Mouse (Mus musculus) heart, postnatal 25 days (tissue): ENCODE results near the gene Focad. TPM values are rescaled to one million over a fixed set of nuclear protein-coding genes. Genes with fewer than 3 reads are reported as not detected.

ENCODE experiments used
- DNase-seq: peaks from one replicate; pipeline ENCODE4 v3.0.0; 2022; ENCODE audit warnings: low spot score
- intact Hi-C: fragments of 180-260 bp; cut with DNase I; formaldehyde crosslinking; loops from one replicate; pipeline ENCODE4 v1.15.1; 2025
- total RNA-seq, 2 experiments: library from RNA; stranded (reverse); gene quantifications; 2 replicates each; pipeline ENCODE4 v1.2.3; 2021

Gene Focad
- total RNA-seq, 2 experiments from 2014 or later = 15.0 to 17.0 TPM

- intact Hi-C loops = no loop called here
- DNase-seq = no peak
Measured at GRCm38 (mm10) chr4:88276058-88276734, 181.8 kb downstream of the Focad start.

- DNase-seq = no peak
- intact Hi-C loops = no loop called here
Measured at GRCm38 (mm10) chr4:88278524-88278923, 184.1 kb downstream of the Focad start.

- intact Hi-C loops = no loop called here
- DNase-seq = no peak
Measured at GRCm38 (mm10) chr4:88280536-88280935, 186.1 kb downstream of the Focad start.

GRCm38 (mm10) chr4:88295537-88295936 is 201.1 kb downstream of the Focad start:
- intact Hi-C loops = no loop called here
- DNase-seq = no peak

DNA sequence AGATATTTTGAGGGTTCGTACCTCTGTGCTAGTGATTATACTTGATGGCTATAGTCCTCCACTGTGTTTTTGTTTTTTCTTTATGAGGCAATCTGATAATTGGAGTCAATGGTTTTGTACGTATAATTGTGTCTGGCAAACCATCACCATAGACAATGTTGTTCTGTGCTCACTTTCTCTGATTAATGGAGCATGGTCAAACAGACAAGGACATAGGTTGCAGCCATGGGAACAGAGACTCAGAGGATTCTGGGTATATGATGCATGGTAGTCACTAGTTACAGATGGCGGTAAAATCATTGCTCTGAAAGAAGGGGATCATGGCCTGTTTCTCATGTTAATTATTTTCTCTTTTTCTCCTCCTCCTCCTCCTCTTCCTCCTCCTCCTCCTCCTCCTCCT is 205.1 kb downstream of the Focad start:
- DNase-seq = no peak
- intact Hi-C loops = no loop called here

GRCm38 (mm10) chr4:88300832-88301621 is 206.6 kb downstream of the Focad start:
- intact Hi-C loops = loop anchor here (1.0 kb wide), 1 partner anchor 266 kb away; no protein-coding TSS in a partner anchor
- no peak for DNase-seq

DNA sequence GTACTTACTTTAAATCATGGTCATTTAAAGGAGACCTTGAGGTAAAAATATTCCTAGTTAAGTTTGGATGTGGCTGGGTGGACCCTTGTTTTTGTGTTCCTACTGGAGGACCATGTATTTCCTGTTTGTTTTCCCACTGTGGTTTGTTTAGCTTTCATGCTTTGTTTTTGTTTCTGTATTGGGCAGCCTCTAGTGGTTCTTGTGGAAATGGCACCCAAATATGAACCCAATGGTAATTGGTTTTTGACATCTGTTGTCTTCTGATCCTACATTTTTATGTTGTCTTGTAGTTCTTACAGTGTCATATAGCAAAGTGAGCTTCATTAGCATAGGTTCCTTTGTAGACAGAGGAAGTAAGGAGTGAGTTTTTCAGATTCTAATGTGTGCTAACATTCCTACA is 207.9 kb downstream of the Focad start:
- no peak for DNase-seq
- intact Hi-C loops = loop anchor here (1.0 to 2.0 kb wide), 2 partner anchors 517 to 934 kb away; no protein-coding TSS in a partner anchor

DNA sequence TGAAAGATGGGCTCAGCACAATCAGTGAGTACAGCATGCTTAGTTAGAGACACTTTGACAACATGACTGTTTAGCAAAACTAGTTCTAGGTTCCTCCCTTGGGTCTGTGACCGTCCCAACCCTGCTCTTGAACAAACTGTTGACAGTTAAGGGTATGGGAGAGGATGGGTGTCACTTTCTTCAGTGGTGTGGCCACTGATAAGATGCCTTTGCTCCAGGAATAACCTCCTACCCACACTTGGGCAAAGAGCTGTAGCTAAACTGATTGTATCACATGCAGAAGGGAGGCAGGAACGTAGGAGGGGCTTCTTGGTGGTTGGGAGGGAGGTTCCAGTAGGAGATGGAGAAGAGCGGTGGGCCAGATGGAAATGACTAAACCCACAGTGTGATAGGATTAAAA is 213.3 kb downstream of the Focad start:
- no peak for DNase-seq
- intact Hi-C loops = loop anchor here (5.0 kb wide), 1 partner anchor 235 kb away; no protein-coding TSS in a partner anchor

DNA sequence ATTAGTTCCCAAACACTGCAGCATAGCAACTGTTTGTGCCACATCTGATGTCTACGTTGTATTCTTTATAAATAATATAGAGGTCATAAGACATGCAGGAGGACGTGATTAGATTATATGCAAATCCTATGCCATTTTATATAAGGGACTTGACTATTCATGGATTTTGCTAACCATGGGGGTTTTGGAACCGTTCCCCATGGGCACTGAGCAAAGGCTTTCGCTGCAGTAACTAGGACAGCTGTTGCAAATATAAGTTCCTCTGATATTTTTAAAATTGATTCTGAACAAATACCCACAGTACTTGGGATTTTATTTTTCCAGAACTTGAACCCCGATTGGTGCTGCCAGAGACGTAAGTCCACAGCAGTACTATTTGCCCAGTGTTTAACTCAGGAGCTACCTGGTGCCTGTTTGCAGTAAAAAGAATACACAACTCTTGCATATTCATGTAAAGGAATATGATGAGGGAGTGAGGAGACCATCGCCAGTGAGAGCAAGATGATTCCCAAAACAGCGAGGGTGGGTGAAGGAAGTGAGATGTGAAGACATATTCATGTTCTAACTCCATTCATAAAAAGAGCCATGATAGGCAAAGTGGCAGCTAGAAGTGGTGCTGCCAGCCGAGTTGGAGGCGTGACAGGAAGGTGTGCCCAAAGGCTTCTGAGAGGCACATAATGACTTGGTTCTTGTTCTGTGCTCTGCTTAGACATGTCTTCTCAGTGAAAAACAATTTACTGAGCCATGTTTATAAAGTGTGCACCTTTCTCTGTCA is 214.1 kb downstream of the Focad start:
- no peak for DNase-seq
- intact Hi-C loops = loop anchor here (5.0 kb wide), 1 partner anchor 234 kb away; no protein-coding TSS in a partner anchor

GRCm38 (mm10) chr4:88309676-88310075 is 215.2 kb downstream of the Focad start:
- DNase-seq = no peak
- intact Hi-C loops = loop anchor here (5.0 kb wide), 1 partner anchor 233 kb away; no protein-coding TSS in a partner anchor

DNA sequence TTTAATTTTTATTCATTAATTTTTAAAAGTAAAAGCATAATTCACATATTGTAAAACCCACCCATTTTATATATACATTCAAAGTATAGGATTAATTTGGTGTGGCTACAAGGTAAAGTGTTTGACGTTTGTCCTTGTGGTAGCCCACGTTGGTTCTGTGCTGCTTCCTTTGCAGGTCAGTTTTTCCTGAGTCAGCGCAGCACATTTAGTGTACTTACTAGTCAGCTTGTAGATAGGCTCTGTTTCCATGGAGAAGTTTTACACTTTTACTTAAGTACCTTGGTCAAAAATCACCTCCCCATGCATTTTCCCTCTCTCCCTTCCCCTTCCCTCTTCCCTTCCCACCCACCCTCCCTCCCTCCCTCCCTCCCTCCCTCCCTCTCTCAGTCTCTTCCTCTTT is 220.5 kb downstream of the Focad start:
- no peak for DNase-seq
- intact Hi-C loops = no loop called here

- intact Hi-C loops = no loop called here
Measured at GRCm38 (mm10) chr4:88320067-88320466, 225.6 kb downstream of the Focad start.

DNA sequence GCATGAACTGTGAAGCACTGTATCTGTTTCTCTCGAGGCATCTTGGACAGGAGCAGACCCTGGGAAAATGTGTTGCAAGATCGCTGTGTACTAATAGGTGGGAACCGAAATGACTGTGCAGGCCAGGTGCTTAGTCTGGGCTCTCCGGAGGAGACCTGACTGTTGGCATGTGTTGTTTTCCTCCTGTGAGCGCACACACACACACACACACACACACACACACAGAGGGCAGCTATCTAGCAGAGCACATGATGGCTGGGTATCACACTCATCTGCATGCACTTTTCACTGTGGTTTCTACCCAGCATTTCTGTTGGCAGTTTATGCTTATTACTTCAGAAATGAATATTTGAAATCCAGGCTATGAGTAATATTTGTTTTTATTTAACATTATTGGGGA is 231.0 kb downstream of the Focad start:
- intact Hi-C loops = no loop called here
- DNase-seq = no peak

More at GRCm38 (mm10) chr4:88320067-88320466, 225.6 kb downstream of the Focad start:
- no peak for DNase-seq

GRCm38 (mm10) chr4:88334533-88334932 is 240.1 kb downstream of the Focad start:
- no peak for DNase-seq
- intact Hi-C loops = no loop called here

GRCm38 (mm10) chr4:88336753-88337152 is 242.3 kb downstream of the Focad start:
- intact Hi-C loops = no loop called here
- DNase-seq = no peak

DNA sequence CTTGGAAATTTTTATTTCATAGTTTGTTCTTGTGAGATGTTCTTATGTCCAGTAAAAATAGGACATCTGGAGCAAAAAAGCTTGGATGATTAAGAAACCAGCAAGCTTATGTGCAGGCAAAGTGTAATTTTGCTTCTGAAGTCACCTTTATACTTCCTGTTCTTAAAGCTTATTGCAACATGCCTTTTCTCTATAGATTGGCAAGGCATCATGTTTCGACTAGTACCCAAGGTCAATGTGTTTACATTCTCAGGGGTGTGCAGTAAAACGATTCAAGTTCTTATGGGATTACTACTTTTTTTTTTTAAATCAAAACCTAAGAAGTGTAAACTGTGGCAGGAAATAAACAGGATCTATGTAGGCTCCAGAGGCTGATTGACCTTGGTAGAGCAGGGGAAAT is 242.9 kb downstream of the Focad start:
- intact Hi-C loops = no loop called here
- DNase-seq = no peak

DNA sequence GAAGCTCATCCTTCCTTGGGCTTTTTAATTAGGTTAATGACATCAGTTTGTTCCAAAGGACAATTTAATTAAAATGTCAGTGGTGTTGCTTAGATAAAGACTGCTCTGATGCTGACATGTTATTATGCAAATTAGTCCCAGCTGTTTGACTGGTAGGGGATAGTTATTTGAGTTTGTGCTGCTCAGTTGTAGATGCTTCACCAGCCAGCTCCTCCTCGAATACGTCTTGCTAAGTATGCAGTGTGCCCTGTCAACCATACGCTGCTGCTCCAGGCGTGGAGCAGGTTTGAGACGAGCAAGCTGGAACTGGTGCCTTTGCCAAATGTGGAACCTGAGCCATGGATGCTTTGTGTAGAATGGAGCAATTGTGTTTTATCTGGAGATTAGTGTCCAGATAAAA is 243.7 kb downstream of the Focad start:
- intact Hi-C loops = no loop called here
- no peak for DNase-seq

DNA sequence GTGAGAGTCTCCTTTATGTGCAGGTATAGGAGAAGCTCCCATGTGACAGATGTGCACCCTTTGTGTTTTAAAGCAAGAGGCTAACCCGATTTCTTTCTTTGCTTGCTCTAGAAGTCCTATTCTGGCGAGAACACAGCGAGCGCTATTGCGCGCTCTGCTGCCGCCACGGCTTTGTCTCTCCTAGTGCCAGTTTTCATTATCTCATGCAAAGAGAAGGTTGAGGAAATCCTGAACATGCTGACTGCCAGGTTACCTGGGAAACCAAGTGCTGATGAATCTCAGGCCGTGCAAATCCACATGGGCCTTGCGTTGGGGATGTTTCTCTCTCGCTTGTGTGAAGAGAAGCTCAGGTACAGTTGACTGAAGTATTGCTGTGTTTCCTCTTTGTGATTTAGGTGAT is 250.0 kb downstream of the Focad start:
- no peak for DNase-seq
- intact Hi-C loops = no loop called here

- intact Hi-C loops = no loop called here
Measured at GRCm38 (mm10) chr4:88345065-88345464, 250.6 kb downstream of the Focad start.

DNA sequence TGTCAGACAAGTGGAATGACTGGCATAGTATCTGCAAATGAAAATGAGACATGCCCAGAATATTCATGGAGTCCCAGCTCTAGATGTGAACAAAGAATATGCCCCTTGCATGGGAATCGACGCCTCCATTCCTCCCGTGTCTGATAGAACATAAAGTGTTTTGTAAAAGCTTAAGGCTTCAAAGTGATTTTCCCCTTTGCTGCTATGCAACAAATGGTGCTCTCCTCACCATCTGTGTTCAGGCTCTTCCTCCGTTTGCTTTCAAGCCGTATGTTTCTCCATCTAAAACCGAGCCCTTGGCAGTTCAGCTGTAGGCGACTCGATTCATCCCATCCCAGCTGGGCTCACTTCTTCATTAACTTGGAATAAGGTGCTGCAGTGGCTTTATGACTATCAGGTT is 251.5 kb downstream of the Focad start:
- intact Hi-C loops = no loop called here
- no peak for DNase-seq

More at GRCm38 (mm10) chr4:88345065-88345464, 250.6 kb downstream of the Focad start:
- DNase-seq = no peak
